Mouse (Mus musculus): Measurements from ENCODE around the gene Bmp4. TPM values are rescaled to one million over a fixed set of nuclear protein-coding genes. Genes with fewer than 3 reads are reported as not detected.

Bmp4 gene
- total RNA-seq, 1 experiment from 2014 or later, result 6.2 TPM

DNA sequence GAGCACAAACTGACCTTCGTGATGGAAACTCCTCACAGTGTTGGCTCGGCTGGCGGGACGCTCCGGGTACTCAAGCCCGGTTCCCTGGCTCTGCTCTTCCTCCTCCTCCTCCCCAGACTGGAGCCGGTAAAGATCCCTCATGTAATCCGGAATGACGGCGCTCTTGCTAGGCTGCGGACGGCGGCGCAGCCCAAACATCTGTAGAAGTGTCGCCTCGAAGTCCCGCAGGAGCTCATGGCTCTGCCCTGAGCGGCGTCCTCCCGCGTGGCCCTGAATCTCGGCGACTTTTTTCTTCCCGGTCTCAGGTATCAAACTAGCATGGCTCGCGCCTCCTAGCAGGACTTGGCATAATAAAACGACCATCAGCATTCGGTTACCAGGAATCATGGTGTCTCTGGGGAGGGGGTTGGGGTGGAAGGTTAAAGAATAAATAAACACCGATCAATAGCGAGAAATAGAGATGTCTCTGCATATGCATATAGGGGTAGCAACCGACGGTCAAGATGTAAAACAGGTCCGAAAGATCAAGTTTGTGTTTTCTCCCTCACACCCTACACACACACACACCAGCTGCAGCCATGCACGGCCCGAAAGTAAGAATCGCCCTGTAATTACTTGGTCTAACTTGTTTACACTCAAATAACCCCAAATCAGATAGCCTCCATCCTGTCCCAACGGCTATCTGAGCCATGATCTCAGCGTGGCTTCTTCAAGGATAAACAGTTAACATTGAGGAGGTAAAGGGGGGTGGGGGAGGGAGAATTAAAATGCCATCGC lies 4.6 kb downstream of the Bmp4 start:
- peak; percentile 18 for DNase-seq

DNA sequence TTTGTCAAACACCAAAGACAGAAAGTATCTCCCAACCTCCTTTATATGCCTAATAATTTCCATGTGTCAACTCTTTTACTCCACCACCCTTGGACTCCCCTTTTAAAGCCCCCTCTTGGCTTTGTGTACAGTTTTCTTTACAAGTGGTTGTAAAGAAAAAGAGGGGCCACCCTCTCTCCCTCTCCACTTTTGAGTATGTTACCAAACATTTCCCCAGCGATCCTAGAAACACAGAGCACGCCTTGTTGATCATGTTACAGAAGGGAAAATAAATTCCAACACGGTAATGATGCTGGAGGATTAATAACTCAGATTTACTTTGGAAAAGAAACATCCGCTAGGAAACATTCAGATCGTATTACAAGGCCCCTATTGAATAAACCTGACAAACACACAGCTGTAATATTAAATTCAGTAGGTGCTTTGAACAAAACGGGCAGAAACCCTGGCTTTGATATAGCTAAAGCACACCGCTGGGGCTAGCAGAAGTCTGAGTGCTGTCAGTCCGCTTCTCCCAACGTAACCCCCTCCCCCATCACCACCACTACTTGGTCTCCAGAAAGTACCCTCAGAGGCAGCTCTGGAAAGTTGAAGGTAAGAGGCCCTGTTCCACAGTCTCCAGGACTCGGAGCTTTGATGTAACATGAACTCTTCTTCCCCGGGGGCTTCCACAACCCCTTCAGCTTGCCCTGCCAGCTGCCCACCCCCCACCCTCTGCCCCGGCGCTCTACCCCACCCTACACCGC lies 5.3 kb downstream of the Bmp4 start:
- no peak for DNase-seq

DNA sequence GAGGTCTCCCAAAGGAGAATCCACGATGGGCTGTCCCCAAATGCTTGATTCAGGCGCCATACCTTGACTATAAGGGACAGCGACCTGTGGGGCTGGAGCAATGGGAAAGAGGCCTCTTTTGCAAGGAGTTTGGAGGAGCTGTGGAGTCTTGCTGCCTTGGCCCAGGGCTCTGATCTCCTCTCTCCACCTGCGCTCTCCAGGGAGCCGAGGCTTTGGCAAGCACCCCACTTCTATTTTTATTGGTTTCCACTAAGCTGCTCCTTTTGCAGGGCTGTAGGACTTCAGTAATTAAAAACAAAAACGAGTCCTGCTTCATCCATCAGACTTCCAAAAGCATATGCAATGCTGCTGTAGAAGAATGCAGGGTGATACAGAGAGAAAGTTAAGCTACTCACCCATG lies 9.0 kb downstream of the Bmp4 start:
- peak; percentile 39 for DNase-seq

DNA sequence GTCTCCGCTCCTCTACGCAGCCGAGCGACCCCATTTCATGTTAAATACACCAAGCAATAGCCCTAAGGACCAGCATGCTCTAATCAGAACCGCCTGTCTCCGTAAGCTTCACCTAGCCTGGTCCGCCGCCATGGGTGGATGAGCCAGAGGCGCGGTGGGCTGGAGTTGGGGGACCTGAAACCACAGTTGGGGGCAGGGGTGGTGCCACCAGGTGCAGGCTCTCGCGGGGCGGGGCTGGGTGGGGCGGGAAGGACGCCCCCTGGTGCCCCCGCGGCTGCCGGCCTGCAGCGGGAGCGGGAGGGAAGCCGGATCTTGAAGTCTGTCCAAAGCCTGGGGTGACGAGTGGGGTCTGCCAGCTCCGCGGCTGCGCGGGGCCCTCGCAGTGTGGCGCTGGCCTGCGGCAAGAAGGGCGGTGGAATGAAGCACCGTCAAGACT lies 10.2 kb downstream of the Bmp4 start:
- DNase-seq, result peak; percentile 17

DNA sequence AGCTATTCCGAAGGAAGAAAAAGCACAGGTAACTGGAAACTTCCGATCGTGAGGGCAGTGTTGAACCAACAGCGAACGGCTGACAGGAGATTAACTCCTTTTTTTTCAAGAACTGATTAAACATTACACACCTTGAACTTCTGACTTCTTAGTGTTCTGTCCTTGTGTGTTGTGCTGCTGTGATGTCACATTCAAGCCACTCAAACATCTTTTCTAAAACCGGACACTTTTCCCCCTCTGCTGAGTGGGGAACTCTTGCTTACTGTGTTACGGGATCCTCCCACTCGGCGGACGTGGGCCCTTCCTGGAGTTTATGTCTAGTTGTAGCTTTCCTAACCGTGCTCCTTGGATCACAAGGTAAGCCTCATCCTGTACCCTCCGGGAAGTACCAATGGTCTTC lies 11.2 kb downstream of the Bmp4 start, which contains the start of gene Gm15217:
Gene Gm15217, plus strand, starts transcription at position 130 of the 400 bp plus-strand sequence.
- DNase-seq, result no peak

DNA sequence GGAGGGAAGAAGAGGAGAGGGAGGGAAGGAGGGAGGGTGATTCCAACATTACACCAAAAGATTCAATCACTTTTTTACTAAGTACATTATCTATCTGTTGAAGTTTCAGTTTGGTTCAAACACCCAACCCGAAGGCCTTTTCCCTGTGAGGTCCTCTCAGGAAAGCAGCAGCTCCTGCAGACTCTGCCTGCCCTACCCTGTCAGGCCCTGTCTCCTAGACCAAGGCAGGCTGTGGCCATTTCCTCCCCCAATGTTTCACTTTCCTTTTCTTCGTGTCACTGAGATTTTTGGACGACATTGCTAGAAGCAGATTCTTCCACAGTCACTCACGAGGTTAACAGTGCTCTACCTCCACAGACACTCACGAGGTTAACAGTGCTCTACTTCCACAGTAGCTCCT lies 14.7 kb downstream of the Bmp4 start:
- DNase-seq, result no peak

DNA sequence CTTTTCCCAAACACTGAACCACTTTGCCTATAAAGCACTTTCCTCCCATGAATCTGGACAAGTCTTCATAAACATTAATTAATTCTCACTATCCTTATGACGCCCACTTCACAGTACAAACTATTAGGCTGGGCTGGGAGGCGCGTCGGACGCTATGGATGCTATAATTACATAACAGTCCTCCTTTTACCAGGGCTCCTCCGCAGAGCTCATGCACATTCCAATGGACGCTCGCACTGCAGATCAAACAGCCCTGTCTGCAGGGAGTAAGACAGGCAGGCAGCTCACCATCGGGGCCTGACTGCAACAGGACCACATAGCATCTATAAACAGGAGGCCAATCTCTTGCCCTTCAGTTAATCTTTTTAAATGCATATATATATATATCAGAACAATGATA lies 18.0 kb downstream of the Bmp4 start:
- DNase-seq, result no peak

DNA sequence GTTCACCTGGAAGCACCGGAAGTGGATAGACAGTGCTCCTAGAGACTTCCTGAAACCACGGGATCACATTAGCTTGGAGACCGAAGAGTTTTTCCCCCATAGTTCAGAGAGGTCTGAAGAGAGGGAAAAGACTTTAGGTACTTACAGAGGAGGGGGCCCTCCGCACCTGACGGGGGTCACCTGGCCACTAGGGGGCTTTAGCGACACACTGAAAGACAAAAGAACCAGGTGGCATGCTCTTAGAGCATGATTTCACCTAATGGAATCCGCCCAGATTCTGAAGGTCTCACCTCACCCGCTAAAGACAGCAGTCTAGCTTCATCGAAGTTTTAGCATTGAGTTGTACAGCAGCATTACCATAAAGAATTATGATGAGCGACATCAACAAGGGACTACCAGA lies 27.3 kb downstream of the Bmp4 start:
- DNase-seq, result no peak

DNA sequence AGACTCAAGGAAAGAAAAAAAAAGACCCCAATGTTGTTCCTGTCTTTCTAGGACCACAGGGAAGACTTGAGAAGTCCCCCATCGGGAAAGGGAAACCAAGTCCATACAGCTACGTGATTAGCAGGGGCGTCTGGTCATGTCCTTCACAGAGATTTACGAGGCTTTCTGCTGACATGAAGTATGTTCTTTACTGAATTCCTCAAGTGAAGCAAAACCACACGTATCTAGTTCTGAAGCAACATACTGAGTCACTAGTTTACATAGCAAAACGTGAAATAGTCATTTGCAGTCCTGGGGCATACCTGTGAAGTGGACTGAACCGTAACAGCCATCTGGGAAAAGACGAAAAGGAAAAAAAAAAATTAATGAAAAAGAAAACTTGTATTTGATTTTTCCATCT lies 32.8 kb downstream of the Bmp4 start:
- no peak for DNase-seq

DNA sequence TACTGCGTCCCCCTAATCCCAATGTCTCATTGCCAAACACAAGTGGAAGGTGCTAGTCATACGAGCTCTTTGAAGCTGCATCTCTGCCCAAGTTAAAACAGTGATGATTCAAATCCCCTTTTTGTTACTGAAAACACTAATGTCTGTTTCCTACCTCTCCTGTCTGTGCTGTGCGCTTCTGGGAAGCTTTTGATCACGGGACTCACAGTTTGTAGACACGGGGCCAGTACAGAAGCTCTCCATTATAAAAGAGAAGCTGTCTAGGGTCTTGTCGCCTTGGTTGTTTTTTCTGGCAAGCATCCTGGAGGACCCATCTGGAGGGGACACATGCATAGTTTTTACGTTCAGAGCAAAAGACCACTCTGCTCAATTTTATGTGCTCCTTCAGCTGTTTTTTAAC lies 33.2 kb downstream of the Bmp4 start:
- no peak for DNase-seq

DNA sequence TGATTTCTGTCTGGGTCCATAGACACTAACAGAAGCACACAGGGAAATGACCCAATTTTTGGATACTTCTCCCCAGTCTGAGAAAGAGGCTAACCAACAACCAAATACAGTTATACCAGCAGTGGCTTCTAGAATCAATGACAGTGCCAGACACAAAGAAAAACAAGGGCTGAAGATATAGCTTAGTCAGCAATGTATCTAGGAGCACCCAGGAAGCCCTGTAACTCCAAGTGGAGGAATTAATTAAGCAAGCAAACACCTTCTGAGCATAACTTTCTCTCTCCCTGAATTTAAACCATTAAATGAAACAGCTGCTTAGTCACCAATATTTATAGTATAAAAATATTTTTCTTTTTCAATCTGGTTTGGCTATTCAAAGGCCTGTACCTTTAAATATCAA lies 45.7 kb downstream of the Bmp4 start:
- DNase-seq, result no peak

DNA sequence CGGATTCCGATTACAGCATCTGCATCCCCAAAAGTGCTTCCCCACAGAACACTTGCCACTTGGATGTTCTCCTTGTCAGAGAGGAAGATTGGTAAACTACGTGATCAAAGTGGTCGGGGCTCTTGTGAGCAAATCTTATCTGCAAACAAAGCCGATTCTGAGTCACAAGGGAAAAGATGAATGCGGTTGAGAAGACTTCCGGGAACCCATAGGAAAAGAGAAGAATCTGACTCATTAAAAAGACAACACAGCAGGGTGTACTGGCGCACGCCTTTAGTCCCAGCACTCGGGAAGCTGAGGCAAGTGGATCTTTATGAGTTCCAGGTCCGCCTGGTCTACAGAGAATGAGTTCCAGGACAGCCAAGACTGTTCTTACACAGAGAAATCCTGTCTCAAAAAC lies 51.7 kb downstream of the Bmp4 start:
- DNase-seq, result no peak

Other genes starting within 250 kb of the Bmp4 start
- gene Gm15217, start 11.3 kb downstream of the Bmp4 start, total RNA-seq (2021), result not detected in 2 replicates

Measured in adrenal gland, postnatal 14 days (tissue).